In the genomic region with DNA sequence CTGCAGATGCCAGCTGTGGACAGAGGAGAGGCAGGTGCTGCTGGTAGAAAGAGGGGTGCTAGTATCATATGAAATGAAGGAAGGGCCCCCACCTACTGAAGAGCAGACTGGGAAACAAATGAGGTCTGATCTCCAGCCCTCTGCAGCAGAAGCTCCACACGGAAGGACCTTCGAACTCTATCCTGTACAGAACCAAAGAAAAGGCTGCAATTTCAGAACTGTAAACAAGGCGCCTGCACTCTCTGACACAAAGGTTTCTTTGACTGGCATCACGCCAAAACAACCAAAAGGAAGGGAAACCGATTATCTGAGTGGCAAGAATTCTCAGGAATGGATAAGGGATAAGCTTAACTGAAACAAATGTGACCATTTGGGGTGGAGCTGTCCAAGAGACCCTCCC, we compare ENCODE assay signal across 26 mouse cellular contexts. TPM values are rescaled to one million over a fixed set of nuclear protein-coding genes. Genes with fewer than 3 reads are reported as not detected.
"Had no signal": no experiment of that assay in that cellular context is flagged by ENCODE, and none has a peak within 500 bp of the region (broad histone marks: within the 10 kb centered on the region; RNA-seq: fewer than 3 reads in every experiment).

No protein-coding gene starts in this region.

- H3K9me3 ChIP-seq: limb, embryonic 10.5 days; limb, embryonic 13.5 days; liver, embryonic 15.5 days; megakaryocyte, embryonic 14.5 days; midbrain, embryonic 10.5 days; midbrain, embryonic 13.5 days; neural tube, embryonic 13.5 days; stomach, embryonic 15.5 days had no signal

- DNase-seq: kidney, adult 2 months; kidney, postnatal 25 days; layer of hippocampus, adult 9-11 months; lung, adult 2 months; lung, postnatal 36 days; retina, postnatal 1 day; right cerebral cortex, postnatal 25 days; spleen, adult 18-20 months; thymus, adult 2 months; thymus, postnatal 14 days; thymus, postnatal 4 days had no signal

- H3K9ac ChIP-seq: limb, embryonic 13.5 days; liver, embryonic 15.5 days; midbrain, embryonic 13.5 days; neural tube, embryonic 13.5 days; stomach, embryonic 15.5 days had no signal

- H3K27ac ChIP-seq: kidney, postnatal 0 days; layer of hippocampus, adult 2 months; limb, embryonic 10.5 days; limb, embryonic 13.5 days; liver, embryonic 15.5 days; midbrain, embryonic 10.5 days; midbrain, embryonic 13.5 days; neural tube, embryonic 13.5 days; stomach, embryonic 15.5 days had no signal

- ATAC-seq: lung, postnatal 0 days; midbrain, embryonic 13.5 days; midbrain, embryonic 16.5 days had no signal

- H3K4me1 ChIP-seq: limb, embryonic 13.5 days; liver, embryonic 15.5 days; megakaryocyte, embryonic 14.5 days; stomach, embryonic 15.5 days had no signal

- H3K36me3 ChIP-seq: limb, embryonic 10.5 days; limb, embryonic 13.5 days; liver, embryonic 15.5 days; midbrain, embryonic 10.5 days; midbrain, embryonic 13.5 days; neural tube, embryonic 13.5 days; stomach, embryonic 15.5 days had no signal

- H3K4me2 ChIP-seq: limb, embryonic 13.5 days; liver, embryonic 11.5 days; liver, embryonic 15.5 days; midbrain, embryonic 13.5 days; neural tube, embryonic 13.5 days; stomach, embryonic 15.5 days had no signal

- H3K27me3 ChIP-seq: liver, embryonic 15.5 days; megakaryocyte, embryonic 14.5 days had no signal

- H3K4me3 ChIP-seq: layer of hippocampus, adult 2 months; limb, embryonic 10.5 days; limb, embryonic 13.5 days; liver, embryonic 15.5 days; megakaryocyte, embryonic 14.5 days; midbrain, embryonic 10.5 days; midbrain, embryonic 13.5 days; myocyte; neural tube, embryonic 13.5 days; stomach, embryonic 15.5 days had no signal

RNA-seq across cellular contexts. Expression of a gene that starts 18.9 kb away (rescaled TPM):
- total RNA-seq: neutrophil, adult 5-6 weeks had no signal
